Mouse (Mus musculus) retina, embryonic 14.5 days (tissue): Measurements from ENCODE around the gene Chsy1.

Experiments
- DNase-seq: peaks from one replicate; pipeline ENCODE4 v3.0.0-alpha.2; 2015; ENCODE audit warnings: low spot score

Gene Chsy1

GRCm38 (mm10) chr7:66109855-66110635, 730 bp downstream of the Chsy1 start:
- DNase-seq: peak; percentile 54

DNA sequence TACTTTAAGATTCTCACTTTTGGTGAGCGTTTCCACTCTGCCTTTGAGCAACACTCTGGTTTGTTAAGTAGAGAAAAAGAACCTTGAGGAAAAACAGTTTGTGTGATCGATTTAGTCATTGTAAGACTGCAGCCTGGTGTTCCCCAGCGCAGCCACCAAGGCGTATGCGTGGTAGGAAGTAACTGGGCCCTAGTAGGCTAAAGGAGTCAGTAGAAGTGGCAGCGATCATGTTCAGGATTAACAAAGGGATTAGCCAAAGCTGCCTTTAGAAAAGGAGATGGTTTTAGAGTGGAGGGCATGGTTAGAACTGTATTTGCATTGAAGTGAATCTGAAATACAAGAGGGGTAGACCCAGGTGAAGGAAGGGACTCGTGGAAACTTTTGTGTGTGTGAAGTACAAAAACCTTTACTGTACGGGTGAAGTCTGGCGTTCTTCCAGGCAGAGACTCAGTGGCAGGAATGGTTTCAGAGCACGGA, 1.4 kb downstream of the Chsy1 start:
- DNase-seq: peak; percentile 53

- no peak for DNase-seq
Measured at GRCm38 (mm10) chr7:66111211-66111610, 1.9 kb downstream of the Chsy1 start.

DNA sequence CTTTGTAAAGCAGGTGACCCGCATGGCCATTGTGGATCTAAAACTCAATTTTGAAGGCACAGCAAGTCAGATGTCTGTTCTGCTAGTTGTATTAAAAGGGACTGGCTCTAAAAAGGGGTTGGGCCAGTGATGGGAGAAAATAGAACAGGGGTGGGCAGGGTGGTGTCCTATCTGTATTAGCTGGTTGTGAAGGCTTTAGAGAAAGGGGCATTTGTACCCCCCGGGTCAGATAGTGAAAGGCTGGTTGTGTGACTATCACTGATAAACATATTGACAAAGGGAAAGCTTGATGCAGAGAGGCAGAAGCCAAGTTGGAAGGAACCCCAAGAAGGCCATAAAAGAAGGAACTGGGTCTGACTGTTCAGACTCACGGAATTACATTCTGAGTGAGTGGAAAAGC, 4.2 kb downstream of the Chsy1 start:
- no peak for DNase-seq

- no peak for DNase-seq
Measured at GRCm38 (mm10) chr7:66115821-66116343, 6.6 kb downstream of the Chsy1 start.

DNA sequence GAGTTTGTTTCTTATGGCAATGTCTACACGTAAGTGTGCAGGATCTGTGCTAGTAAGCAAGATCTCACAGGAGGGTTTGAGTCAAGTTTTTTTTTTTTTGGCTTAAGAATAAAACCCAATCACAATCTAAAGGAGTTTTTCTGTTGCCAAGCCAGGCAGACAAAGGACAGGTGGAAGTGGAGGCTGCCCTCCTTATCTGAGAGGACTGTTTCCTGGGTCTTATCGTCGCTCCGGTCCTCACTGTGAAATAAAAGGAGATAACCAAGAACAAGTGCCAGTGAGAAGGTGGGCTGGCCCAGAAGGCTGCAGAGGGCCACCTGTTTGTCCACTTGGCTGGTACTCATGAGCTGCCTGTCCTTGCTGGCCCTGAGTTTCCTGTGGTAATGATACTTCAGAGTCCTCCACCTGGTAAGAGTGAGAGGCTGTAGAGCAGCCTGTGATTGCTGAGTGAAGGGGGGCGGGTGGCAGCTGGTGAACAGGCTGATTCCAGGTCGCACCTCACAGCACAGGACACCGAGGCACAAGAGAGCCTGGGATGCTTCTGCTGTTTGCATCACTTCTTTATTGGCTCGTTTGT, 7.7 kb downstream of the Chsy1 start:
- no peak for DNase-seq

DNA sequence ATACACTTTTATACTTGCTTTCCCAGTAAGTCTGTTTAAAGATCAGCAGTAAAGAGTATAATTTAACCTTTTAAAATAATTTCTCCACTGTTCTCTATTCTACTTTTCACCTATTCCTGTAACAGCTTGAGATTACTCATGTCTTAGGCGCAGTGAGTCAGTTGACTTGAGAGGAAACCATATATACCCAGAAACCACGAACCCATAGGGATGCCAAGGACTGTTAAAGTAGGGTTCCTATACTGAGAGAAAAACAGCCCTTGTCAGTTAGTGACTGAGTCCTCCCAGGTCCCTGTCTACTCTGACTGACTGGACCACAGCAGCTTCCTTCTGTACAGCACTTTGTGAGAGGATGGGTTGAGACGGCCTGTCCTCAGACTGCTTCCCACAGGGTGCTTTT, 8.7 kb downstream of the Chsy1 start:
- no peak for DNase-seq

GRCm38 (mm10) chr7:66118796-66119195, 9.5 kb downstream of the Chsy1 start:
- DNase-seq: no peak

GRCm38 (mm10) chr7:66120139-66120538, 10.8 kb downstream of the Chsy1 start:
- no peak for DNase-seq

GRCm38 (mm10) chr7:66120702-66121396, 11.5 kb downstream of the Chsy1 start:
- no peak for DNase-seq

DNA sequence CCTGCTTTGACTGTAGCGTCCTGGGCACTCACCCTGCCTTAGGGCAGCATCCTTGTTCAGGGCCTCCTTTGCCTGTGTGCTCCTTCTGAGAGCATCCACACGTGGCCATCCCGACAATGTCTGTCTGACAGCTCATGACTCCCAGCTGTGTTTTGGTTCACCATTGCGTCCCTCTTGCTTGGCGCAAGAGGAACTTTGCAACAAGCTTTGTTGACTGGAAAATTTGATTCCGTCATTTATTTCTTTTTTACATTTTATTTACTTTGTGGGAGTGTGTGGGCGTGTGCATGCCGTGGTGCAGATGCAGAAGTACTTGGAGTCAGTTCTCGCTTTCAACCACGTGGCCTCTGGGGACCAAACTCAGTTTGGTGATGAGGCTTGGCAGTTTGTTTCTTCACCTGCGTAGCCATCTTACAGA, 15.2 kb downstream of the Chsy1 start:
- no peak for DNase-seq

DNA sequence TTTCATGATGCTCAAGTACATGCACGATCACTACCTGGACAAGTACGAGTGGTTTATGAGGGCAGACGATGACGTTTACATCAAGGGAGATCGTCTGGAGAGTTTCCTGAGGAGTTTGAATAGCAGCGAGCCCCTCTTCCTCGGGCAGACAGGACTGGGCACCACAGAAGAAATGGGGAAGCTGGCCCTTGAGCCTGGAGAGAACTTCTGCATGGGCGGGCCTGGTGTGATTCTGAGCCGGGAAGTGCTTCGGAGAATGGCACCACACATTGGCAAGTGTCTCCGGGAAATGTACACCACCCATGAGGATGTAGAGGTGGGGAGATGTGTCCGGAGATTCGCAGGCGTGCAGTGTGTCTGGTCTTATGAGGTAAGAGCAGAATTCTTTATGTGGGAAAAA, 16.1 kb downstream of the Chsy1 start:
- DNase-seq: no peak

- DNase-seq: no peak
Measured at GRCm38 (mm10) chr7:66127951-66128645, 18.8 kb downstream of the Chsy1 start.

- no peak for DNase-seq
Measured at GRCm38 (mm10) chr7:66128857-66129256, 19.5 kb downstream of the Chsy1 start.

GRCm38 (mm10) chr7:66130296-66130695, 21.0 kb downstream of the Chsy1 start:
- DNase-seq: no peak

DNA sequence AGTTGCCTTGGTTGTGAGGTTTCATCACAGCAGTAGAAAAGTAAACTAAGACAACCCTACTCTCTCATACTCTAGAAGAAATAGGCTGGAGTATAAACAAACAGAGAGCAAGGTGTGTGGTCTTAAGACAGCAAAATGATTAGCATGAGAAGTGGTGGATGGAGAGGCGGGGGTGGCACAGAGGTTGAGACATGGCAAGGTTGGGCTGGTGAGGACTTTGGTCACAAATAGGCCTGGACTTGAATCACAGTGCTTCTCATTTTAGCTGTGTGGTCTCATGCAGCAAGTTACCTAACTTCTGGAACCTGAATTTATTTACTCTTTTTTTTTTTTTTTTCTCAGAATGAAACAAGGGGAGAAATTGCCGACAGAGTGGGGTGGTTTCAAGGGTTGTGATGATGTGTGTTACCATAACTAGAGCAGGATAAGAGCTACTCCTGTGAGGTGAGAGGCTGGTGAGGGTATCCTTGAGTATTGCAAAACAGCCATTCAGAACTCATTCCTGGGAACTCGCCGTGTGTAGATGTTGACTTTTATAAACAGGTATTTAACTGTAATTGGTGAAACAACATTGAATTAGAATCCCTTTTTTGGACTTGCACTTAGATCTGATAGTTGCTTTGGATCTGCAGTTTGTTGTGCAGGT, 22.6 kb downstream of the Chsy1 start:
- no peak for DNase-seq

GRCm38 (mm10) chr7:66134154-66134553, 24.8 kb downstream of the Chsy1 start:
- DNase-seq: no peak

- no peak for DNase-seq
Measured at GRCm38 (mm10) chr7:66135644-66136043, 26.3 kb downstream of the Chsy1 start.

GRCm38 (mm10) chr7:66136187-66136586, 26.9 kb downstream of the Chsy1 start:
- DNase-seq: no peak

DNA sequence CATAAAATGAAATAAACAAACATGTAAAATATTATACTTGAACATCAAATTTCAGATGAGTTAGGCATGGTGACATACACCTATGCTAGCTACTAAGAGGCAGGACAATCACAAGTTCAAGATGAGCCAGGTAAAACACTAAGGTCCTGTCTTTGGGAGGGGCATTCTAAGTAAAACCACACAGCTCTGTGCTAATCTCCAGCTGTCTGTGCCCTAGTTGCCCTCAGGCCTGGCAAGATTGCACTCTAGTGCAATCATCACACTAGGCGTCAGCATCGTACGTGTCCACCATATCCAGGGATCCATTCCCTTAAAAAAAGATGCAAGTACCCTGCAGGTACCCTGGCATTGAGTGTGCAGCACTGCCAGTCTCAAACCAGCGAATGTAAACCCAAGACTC, 28.0 kb downstream of the Chsy1 start:
- DNase-seq: no peak

- DNase-seq: no peak
Measured at GRCm38 (mm10) chr7:66138301-66138700, 29.0 kb downstream of the Chsy1 start.

DNA sequence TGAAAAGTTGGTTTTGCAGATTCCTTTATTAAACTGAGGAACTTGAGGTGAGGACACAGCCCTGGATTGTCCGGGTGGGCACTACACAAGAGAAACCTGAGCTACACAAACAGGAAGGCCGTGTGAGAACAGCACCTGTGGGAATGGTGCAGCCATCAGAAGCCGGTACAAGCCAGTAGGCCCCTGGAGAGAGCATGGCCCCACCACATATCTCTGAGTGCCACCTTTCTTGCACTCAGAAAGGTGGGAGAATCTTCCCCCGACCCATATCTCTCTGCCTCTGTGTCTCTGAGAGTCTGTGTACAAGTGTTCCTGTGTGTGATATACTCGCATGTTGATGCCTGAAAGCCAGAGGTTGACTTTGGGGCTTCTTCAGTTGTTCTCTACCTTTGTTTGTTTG, 29.6 kb downstream of the Chsy1 start:
- DNase-seq: no peak
